Mouse (Mus musculus) limb, embryonic 14.5 days (tissue): ENCODE measurements around the gene Tspyl1. TPM values are rescaled to one million over a fixed set of nuclear protein-coding genes. Genes with fewer than 3 reads are reported as not detected.

ENCODE experiments used
- ATAC-seq: fragments of 200-750 bp; cut with Nextera tagmentation; 2 replicates; pipeline ENCODE4 v1.8.0; 2017; ENCODE audit warnings: low read depth, moderate number of reproducible peaks, moderate TSS enrichment; ENCODE audit not compliant: low FRiP score
- DNase-seq: peaks from one replicate; pipeline ENCODE4 v3.0.0-alpha.2; 2015; ENCODE audit warnings: low spot score
- H3K27ac ChIP-seq: fragments of 300-500 bp; sonication (generic); replicated peaks from 2 replicates; pipeline ENCODE4 v1.5.1; 2014; ENCODE audit warnings: low read depth, mild to moderate bottlenecking, low read length, moderate library complexity, mixed read lengths
- H3K27me3 ChIP-seq: fragments of 300-500 bp; sonication (generic); 2 replicates; pipeline ENCODE4 v1.6.1; 2014; ENCODE audit warnings: low read length, mixed read lengths; ENCODE audit not compliant: control insufficient read depth, insufficient read depth
- H3K36me3 ChIP-seq: fragments of 300-500 bp; sonication (generic); 2 replicates; pipeline ENCODE4 v1.6.1; 2014; ENCODE audit warnings: mild to moderate bottlenecking, low read length, moderate library complexity, mixed read lengths; ENCODE audit not compliant: control insufficient read depth, insufficient read depth
- H3K4me1 ChIP-seq: fragments of 300-500 bp; sonication (generic); 2 replicates; pipeline ENCODE4 v1.6.1; 2014; ENCODE audit warnings: antibody characterized with exemption, low read length, mixed read lengths; ENCODE audit not compliant: control insufficient read depth, insufficient read depth
- H3K4me2 ChIP-seq: fragments of 300-500 bp; sonication (generic); replicated peaks from 2 replicates; pipeline ENCODE4 v1.6.1; 2014; ENCODE audit warnings: low read depth, mild to moderate bottlenecking, low read length, moderate library complexity; ENCODE audit not compliant: severe bottlenecking
- H3K4me3 ChIP-seq: fragments of 300-500 bp; sonication (generic); replicated peaks from 2 replicates; pipeline ENCODE4 v1.5.1; 2014; ENCODE audit warnings: low read length
- H3K9ac ChIP-seq: fragments of 300-500 bp; sonication (generic); 2 replicates; pipeline ENCODE4 v1.6.1; 2014; ENCODE audit warnings: mild to moderate bottlenecking, low read depth, low read length, moderate library complexity; ENCODE audit not compliant: severe bottlenecking
- H3K9me3 ChIP-seq: fragments of 300-500 bp; sonication (generic); 2 replicates; pipeline ENCODE4 v1.6.1; 2016; ENCODE audit warnings: low read length; ENCODE audit not compliant: control insufficient read depth
- POLR2A ChIP-seq: fragments of 200-500 bp; IDR thresholded peaks from 2 replicates; pipeline ENCODE4 v1.8.0; 2012; ENCODE audit warnings: inconsistent platforms, mild to moderate bottlenecking, moderate library complexity, borderline replicate concordance; ENCODE audit not compliant: insufficient read depth, insufficient read length; ENCODE audit errors: extremely low read depth
- WGBS: fragments of 180-500 bp; shearing (Covaris S2); extraction: QIAGEN DNeasy Blood & Tissue Kit; methylation state at CpG from one replicate; pipeline ENCODE4 v1.1.7; 2014; 5-methylcytosine and 5-hydroxymethylcytosine counted together
- polyA plus RNA-seq, 2 experiments: library from polyadenylated mRNA; depleted of rRNA in 1 of 2; stranded (reverse) in 1 of 2; unstranded in 1 of 2; fragments of >200 nt; fragmentation: Nextera tagmentation in 1 of 2; extraction: Ambion mirVana in 1 of 2; gene quantifications; 2 replicates each; pipeline versions ENCODE4 v1.2.1 to v1.2.3; 2012 to 2014

The Tspyl1 gene
- polyA plus RNA-seq, 2 experiments = 39.6 to 44.4 TPM

GRCm38 (mm10) chr10:34265106-34265505, 16.9 kb upstream of the Tspyl1 start:
- H3K4me1 ChIP-seq = no peaks in the 10 kb centered on the region
- H3K36me3 ChIP-seq = no peaks in the 10 kb centered on the region
- H3K4me2 ChIP-seq = no peak overlapping the region
- no peak for TF ChIP-seq POLR2A
- no peak overlapping the region for H3K27ac ChIP-seq
- ATAC-seq (no peak), DNase-seq (no peak)
- H3K9ac ChIP-seq = no peak overlapping the region
- 81% methylated on average over 4 of the region's 4 CpGs for WGBS
- no peak overlapping the region for H3K4me3 ChIP-seq
- no peaks in the 10 kb centered on the region for H3K9me3 ChIP-seq
- H3K27me3 ChIP-seq = no peaks in the 10 kb centered on the region

GRCm38 (mm10) chr10:34267312-34268070, 14.5 kb upstream of the Tspyl1 start:
- Histone ChIP-seq H3K4me2 (no peak overlapping the region), H3K9me3 (no peaks in the 10 kb centered on the region), H3K27ac (no peak overlapping the region), H3K36me3 (no peaks in the 10 kb centered on the region), H3K9ac (no peak overlapping the region), H3K27me3 (no peaks in the 10 kb centered on the region), H3K4me3 (no peak overlapping the region), H3K4me1 (peaks cover 4% of the 10 kb centered on the region; the same call in 1 of the 2 replicates)
- DNase-seq (no peak), ATAC-seq (no peak)
- TF ChIP-seq POLR2A = no peak
- WGBS = 68% methylated on average over 5 of the region's 5 CpGs

GRCm38 (mm10) chr10:34271681-34272080, 10.3 kb upstream of the Tspyl1 start:
- no peaks in the 10 kb centered on the region for H3K36me3 ChIP-seq
- DNase-seq (peak; percentile 81), ATAC-seq (peak; percentile 50)
- H3K27me3 ChIP-seq = no peaks in the 10 kb centered on the region
- H3K27ac ChIP-seq = no peak overlapping the region
- H3K4me1 ChIP-seq = peaks cover 4% of the 10 kb centered on the region; the same call in 1 of the 2 replicates
- TF ChIP-seq POLR2A = no peak
- H3K9me3 ChIP-seq = no peaks in the 10 kb centered on the region
- H3K9ac ChIP-seq = no peak overlapping the region
- no peak overlapping the region for H3K4me3 ChIP-seq
- 54% methylated on average over 7 of the region's 7 CpGs for WGBS
- H3K4me2 ChIP-seq = no peak overlapping the region

- no peaks in the 10 kb centered on the region for H3K9me3 ChIP-seq
- H3K36me3 ChIP-seq = peaks cover 4% of the 10 kb centered on the region; the same call in 1 of the 2 replicates
- DNase-seq = peak; percentile 90
- no peak for TF ChIP-seq POLR2A
- H3K4me2 ChIP-seq = peak overlapping the region; percentile 43
- H3K9ac ChIP-seq = no peak overlapping the region
- peaks cover 11% of the 10 kb centered on the region for H3K4me1 ChIP-seq
- H3K4me3 ChIP-seq = peak overlapping the region; percentile 18; the same call in 1 of the 2 replicates
- 0 out of 2 replicates have a peak, but pooled peaks have one; percentile 38 for ATAC-seq
- WGBS = 23% methylated on average over 13 of the region's 13 CpGs
- no peaks in the 10 kb centered on the region for H3K27me3 ChIP-seq
- no peak overlapping the region for H3K27ac ChIP-seq
These were observed 1.3 kb upstream of the Tspyl1 start for GRCm38 (mm10) chr10:34280591-34281175.

- Histone ChIP-seq H3K9ac (peak overlapping the region; percentile 88), H3K27ac (peak overlapping the region; percentile 87), H3K4me1 (peaks cover 11% of the 10 kb centered on the region), H3K4me3 (peak overlapping the region; percentile 87), H3K36me3 (peaks cover 4% of the 10 kb centered on the region; the same call in 1 of the 2 replicates), H3K4me2 (peak overlapping the region; percentile 75), H3K27me3 (no peaks in the 10 kb centered on the region), H3K9me3 (no peaks in the 10 kb centered on the region)
- DNase-seq (no peak), ATAC-seq (peak; percentile 21)
- TF ChIP-seq POLR2A = no peak
- WGBS = 23% methylated on average over 14 of the region's 14 CpGs
These were observed 604 bp upstream of the Tspyl1 start for GRCm38 (mm10) chr10:34281211-34281961.
